Mouse (Mus musculus) gastrocnemius, adult 18-20 months (tissue): ENCODE measurements around the gene Tm9sf3. TPM values are rescaled to one million over a fixed set of nuclear protein-coding genes. Genes with fewer than 3 reads are reported as not detected.
A peak's percentile ranks its signal among the peaks of the same experiment; 100 is the strongest.
"Not testable (repeated sequence)": the region's sequence is repeated elsewhere in the genome, so short reads cannot be mapped to it uniquely, and the experiment has no call there.

ENCODE experiments used
- DNase-seq: peaks from one replicate; pipeline ENCODE4 v3.0.0; 2021; ENCODE audit warnings: low spot score
- long read RNA-seq, 2 experiments: library from polyadenylated mRNA; stranded (forward); transcript quantifications; one replicate each; pipeline ENCODE4 v2.0.0; 2021
- total RNA-seq, 2 experiments: library from RNA; stranded (reverse); gene quantifications; 2 replicates each; pipeline ENCODE4 v1.2.3; 2021

Gene Tm9sf3
- 10 to 100 TPM; 58.8 to 65.0 TPM for total RNA-seq
- long read RNA-seq, experiment 1, transcript Tm9sf3-202 (15 exons, 3,170 nt), result major isoform, 224 of 243 reads
- long read RNA-seq, experiment 1, partial matches to known transcripts, result 5 of 243 reads
- long read RNA-seq, experiment 1, other reads (novel, unspliced or antisense), result 14 of 243 reads
- long read RNA-seq, experiment 2, transcript Tm9sf3-202 (15 exons, 3,170 nt), result major isoform, 146 of 153 reads
- long read RNA-seq, experiment 2, partial matches to known transcripts, result 4 of 153 reads
- long read RNA-seq, experiment 2, other reads (novel, unspliced or antisense), result 3 of 153 reads

GRCm38 (mm10) chr19:41263630-41264295 is at the start of gene Tm9sf3:
Gene Tm9sf3 (minus strand): TSS chr19:41263997.
- peak; percentile 85 for DNase-seq

- not testable (repeated sequence) for DNase-seq
Observed at GRCm38 (mm10) chr19:41312587-41312986, 48.8 kb upstream of the Tm9sf3 start.

DNA sequence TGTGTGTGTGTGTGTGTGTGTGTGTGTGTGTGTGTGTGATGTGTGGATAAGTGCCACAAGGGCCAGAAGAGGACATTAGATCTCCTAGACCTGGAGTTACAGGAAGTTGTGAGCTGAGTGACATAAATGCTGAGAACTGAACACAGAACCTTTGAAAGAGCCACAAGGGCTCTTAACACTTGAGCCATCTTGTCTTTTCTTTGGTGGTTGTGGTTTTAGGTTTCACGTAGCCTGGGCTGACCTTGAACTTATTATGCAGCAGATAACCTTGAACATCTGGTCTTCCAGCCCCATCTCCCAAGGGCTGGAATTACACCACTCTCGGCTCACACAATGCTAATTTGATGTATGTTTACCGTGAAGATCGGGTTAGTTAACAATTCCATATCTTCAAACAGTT is 48.2 kb upstream of the Tm9sf3 start:
- no peak for DNase-seq

- DNase-seq, result no peak
Observed at GRCm38 (mm10) chr19:41310971-41311703, 47.3 kb upstream of the Tm9sf3 start.

DNA sequence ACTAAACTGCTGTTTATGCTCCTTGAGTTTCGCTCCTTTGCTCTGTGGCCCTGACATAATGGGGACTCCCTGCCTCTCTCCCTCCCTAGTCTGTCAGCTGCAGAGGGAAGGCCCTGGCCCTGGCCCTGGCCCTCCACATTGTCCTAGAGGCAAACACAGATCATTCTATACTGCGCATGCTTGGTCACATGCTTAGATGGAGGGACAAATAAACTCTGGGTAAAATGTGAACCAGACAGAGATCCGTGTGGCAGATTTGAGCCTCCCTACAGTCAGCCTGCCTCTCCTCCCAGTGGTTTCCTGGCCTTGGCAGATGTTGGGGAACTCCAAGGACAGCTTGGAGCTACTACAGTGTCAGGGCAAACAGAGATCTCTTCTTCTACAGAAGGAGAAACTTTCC is 40.1 kb upstream of the Tm9sf3 start:
- DNase-seq, result no peak

GRCm38 (mm10) chr19:41303433-41303832 is 39.6 kb upstream of the Tm9sf3 start:
- no peak for DNase-seq

- no peak for DNase-seq
Observed at GRCm38 (mm10) chr19:41301856-41302255, 38.1 kb upstream of the Tm9sf3 start.

- no peak for DNase-seq
Observed at GRCm38 (mm10) chr19:41299446-41299845, 35.6 kb upstream of the Tm9sf3 start.

DNA sequence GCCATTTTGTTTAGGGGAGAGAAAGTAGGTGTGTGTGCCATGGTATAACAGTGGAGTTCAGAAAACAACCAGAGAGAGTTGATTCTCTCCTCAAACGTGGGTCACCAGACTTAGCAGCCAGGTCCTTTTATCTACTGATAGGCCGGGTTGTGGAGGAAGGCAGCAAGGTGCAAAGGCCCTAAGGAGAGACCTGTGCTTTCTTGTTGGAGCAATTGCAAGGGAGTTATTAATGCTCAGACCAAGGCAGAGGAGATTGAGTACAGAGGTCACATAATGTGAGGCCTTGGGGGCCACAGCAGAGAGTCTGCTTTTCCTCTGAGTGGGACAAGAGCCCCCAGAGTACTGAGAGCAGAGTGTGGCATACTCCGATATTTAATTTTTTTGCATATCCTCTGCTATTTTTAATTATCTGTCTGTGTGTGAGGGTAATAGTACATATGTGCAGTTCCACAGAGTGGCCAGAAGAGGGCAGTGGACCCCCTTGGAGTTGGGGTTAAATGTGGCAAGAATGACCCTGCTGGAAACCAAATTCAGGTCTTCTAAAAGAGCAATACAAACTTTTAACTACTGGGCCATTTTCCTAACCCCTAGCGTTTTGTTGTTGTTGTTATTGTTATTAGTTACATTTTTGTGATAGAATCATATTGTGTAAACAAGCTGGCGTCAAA is 27.3 kb upstream of the Tm9sf3 start:
- DNase-seq, result no peak

DNA sequence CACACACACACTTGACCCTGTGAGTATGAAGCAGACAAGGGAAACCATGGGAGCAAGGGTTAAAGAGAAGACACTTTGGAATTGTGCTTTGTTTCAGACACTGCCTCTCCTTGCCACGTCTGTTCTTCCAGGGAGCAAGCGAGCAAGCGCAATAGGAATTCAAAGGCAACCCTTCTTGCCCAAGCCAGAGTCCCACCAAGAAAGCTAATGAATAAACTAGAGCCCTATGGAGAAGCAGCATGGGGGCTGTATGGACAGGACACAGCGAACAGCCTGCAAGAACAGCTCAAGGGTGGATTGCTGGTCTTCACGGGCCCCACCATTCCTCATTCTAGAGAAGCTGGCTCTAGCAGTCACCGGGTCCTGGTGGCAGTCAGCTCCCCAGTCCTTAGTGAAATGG is 24.8 kb upstream of the Tm9sf3 start:
- DNase-seq, result no peak

DNA sequence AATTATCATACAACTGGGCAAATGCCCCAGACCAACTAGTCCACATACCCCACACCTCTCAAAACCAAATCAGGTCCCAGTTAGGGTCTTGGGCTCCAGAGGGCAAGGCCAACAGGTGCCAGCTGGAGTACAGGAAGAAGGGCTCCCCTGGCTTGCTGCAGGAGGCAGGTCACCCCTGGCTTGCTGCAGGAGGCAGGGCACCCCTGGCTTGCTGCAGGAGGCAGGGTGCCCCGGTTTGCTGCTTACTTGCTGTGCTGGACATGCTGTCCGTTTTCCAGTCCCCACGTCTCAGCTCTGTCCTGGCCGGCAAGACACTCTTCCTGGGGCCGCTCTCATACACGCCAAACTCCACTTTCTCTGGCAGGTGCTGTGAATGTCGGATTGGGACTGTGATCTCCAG is 23.4 kb upstream of the Tm9sf3 start:
- DNase-seq, result no peak

DNA sequence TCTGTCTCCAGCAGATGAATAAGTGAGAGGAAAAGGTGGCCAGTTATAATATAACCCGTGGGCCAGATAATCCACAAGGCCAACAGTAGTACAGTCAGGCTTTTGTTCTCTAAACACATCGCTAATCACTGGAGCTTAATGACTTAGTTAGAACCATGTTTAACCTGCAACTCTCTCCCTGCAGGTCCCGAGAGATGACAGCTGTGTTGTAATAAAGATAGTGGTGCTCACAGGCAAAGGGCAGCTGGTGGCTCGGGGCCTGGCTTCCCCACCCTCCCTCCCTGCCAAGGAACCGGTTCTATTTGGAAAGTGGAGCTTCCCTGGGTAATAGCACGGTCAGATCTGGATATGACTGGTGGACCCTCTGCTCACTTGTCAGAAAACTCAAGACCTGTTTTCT is 20.7 kb upstream of the Tm9sf3 start:
- no peak for DNase-seq

DNA sequence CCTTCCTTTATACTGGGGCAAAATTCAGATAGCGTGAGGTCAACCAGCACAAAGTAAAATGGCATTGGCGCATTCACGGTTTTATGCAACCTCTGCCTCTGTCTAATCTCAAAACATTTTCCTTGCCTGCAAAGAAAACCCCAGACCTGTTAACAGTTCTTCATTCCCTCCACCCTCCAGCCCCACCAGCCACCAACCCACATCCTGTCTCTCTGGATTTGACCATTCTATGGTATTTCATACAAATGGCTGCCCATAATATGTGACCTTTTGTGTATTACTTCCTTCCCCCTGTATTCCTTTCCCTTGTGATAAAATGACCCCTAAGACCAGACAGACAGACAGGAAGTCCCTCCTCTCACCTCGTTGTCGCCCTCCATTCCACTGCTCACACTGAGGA is 18.9 kb upstream of the Tm9sf3 start:
- DNase-seq, result no peak

DNA sequence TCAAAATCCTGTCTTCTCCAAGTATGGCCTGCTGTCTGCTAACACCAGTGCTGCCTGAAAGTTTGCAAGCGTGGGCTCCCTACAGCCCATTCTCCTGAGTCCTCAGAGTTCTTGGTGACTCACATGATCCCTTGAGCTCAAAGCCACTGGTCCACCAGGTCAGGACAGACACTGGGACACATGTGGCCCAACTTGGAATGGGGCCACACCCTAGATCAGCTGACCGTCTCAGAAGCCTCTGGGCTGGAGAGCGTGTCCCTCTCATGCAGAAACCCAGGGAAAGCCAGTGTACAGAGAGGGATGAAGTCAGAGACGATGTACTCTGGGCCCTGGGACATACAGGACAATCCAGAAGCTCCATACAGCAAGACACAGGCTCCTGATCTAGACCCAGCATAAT is 18.4 kb upstream of the Tm9sf3 start:
- no peak for DNase-seq

DNA sequence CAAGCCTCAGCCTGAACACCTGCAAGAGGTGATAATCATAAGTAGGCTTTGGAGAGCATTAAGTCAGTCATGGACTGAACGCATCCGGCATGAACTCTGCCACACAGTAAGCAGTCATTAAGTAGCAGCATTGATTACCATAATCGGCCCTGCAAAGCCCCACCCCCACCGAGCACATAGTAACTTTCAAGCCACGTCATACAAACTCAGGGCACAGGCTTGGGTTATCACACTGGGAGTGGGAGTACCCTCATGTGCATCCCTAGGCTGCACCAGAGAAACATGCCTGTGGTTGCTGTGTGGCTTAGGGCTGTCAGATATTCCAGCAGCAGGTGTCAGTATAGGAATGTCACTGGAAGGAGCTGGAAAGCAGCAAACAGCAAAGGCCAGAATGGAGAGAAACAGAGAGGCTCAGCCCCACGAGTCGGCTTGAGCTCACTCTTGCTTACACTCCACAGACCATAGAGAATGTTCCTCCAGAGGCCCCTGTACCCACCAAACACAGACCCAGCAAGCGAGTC is 16.0 kb upstream of the Tm9sf3 start:
- DNase-seq, result no peak

- DNase-seq, result no peak
Observed at GRCm38 (mm10) chr19:41278606-41279005, 14.8 kb upstream of the Tm9sf3 start.

DNA sequence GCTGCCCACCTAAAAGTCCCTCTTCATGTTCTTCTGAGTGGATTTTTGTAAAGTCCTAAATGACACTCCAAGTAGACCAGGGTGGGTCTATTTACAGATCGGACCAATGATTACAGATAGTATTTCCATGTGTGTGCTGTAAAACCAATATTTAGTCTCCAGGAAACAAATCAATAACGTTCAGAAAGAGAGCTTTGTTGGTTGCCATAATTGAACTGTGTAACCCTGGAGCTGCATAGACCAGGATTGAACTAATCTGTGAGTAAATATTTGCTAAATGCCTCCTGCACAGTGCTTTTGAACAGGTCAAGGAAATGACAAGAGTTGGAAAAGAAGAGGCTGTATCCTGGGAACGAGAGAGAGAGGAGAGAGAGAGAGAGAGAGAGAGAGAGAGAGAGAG is 11.8 kb upstream of the Tm9sf3 start:
- no peak for DNase-seq

- DNase-seq, result no peak
Observed at GRCm38 (mm10) chr19:41270906-41271305, 7.1 kb upstream of the Tm9sf3 start.

DNA sequence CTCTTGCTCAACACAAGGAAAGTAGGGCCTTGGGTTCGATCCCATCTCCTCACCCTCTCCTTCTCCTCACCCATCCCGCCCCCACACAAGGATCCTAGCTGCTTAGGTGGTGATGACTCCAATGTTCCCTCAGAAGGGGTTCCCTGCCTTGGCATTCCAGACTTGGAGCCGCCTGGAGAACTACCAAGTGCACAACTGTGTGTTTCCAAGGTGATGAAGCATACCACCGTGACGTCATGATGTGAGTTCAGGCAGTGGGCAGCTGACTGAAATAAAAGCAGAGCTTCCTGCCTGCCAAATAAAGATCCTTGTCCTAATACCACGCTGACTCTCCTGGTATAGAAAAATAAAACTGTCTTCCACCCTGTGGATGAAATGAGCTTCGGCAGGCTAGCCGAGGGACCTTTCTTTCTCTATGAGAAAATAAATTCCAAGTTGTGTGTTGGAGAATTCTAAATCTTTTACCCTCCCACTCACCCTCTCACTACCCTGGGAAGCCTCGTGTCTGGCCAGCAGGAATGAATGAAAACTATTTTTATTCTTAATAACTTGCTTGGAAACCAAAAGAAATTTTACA is 6.4 kb upstream of the Tm9sf3 start:
- DNase-seq, result no peak

- DNase-seq, result no peak
Observed at GRCm38 (mm10) chr19:41266251-41266901, 2.6 kb upstream of the Tm9sf3 start.

DNA sequence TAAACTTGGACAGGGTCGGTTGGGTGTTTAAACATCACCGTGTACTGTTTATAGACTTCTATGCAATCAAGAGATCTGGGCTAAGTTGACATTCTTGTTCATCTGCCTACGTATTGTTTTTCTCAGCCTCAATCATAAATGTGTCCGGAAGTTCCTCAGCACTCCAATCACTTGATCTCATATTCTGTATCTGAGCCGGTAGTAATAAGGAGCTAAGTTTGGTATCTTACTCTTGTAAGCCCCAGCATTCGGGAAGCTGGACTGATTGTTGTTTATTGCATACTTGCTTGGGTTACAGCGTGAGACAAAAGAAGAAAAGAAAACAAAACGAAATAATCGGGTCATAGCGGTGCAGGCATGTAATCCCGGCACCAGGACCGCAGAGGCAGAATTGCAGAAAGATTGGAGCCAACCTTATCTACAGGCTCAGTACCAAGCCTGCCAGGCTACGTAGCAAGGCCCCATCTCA is 568 bp upstream of the Tm9sf3 start:
- no peak for DNase-seq
